Mouse (Mus musculus) midbrain, embryonic 15.5 days (tissue): Measurements from ENCODE around the gene Zfp366. TPM values are rescaled to one million over a fixed set of nuclear protein-coding genes. Genes with fewer than 3 reads are reported as not detected.
"Not testable (repeated sequence)": the region's sequence is repeated elsewhere in the genome, so short reads cannot be mapped to it uniquely, and the experiment has no call there.

ENCODE experiments used
- ATAC-seq: fragments of 200-750 bp; cut with Nextera tagmentation; replicated peaks from 2 replicates; pipeline ENCODE4 v1.8.0; 2017; ENCODE audit warnings: moderate TSS enrichment
- H3K27ac ChIP-seq: fragments of 300-500 bp; sonication (generic); 2 replicates; pipeline ENCODE4 v1.5.1; 2015; ENCODE audit warnings: mild to moderate bottlenecking, inconsistent platforms
- H3K27me3 ChIP-seq: fragments of 300-500 bp; sonication (generic); replicated peaks from 2 replicates; pipeline ENCODE4 v1.6.1; 2015; ENCODE audit warnings: inconsistent platforms
- H3K36me3 ChIP-seq: fragments of 300-500 bp; sonication (generic); replicated peaks from 2 replicates; pipeline ENCODE4 v1.6.1; 2015; ENCODE audit warnings: inconsistent platforms
- H3K4me1 ChIP-seq: fragments of 300-500 bp; sonication (generic); 2 replicates; pipeline ENCODE4 v1.6.1; 2015; ENCODE audit warnings: inconsistent platforms
- H3K4me2 ChIP-seq: fragments of 300-500 bp; sonication (generic); 2 replicates; pipeline ENCODE4 v1.6.1; 2015; ENCODE audit warnings: inconsistent platforms, mild to moderate bottlenecking, moderate library complexity
- H3K4me3 ChIP-seq: fragments of 300-500 bp; sonication (generic); 2 replicates; pipeline ENCODE4 v1.5.1; 2015; ENCODE audit warnings: mild to moderate bottlenecking, inconsistent platforms
- H3K9ac ChIP-seq: fragments of 300-500 bp; sonication (generic); 2 replicates; pipeline ENCODE4 v1.6.1; 2015; ENCODE audit warnings: mild to moderate bottlenecking, inconsistent platforms
- H3K9me3 ChIP-seq: fragments of 300-500 bp; sonication (generic); 2 replicates; pipeline ENCODE4 v1.6.1; 2016; ENCODE audit warnings: inconsistent platforms
- WGBS: fragments of 180-500 bp; shearing (Covaris S2); methylation state at CpG from one replicate; pipeline ENCODE4 v1.1.7; 2015; ENCODE audit warnings: mixed read lengths; 5-methylcytosine and 5-hydroxymethylcytosine counted together
- polyA plus RNA-seq: library from polyadenylated mRNA; unstranded; fragments of >200 nt; fragmentation: Nextera tagmentation; extraction: Ambion mirVana; gene quantifications from 2 replicates; pipeline ENCODE4 v1.2.1, GENCODE M21; 2015

The Zfp366 gene
- polyA plus RNA-seq, 1 experiment from 2014 or later: 0.81 TPM

- WGBS: 35% methylated on average over 10 of the region's 10 CpGs
- ATAC-seq: peak; percentile 11; the same call in 1 of the 2 replicates
- H3K36me3 ChIP-seq: no peaks in the 10 kb centered on the region
- H3K9me3 ChIP-seq: no peaks in the 10 kb centered on the region
- no peak overlapping the region for H3K4me2 ChIP-seq
- H3K4me3 ChIP-seq: no peak overlapping the region
- H3K27ac ChIP-seq: peak overlapping the region; percentile 48
- H3K27me3 ChIP-seq: no peaks in the 10 kb centered on the region
- no peak overlapping the region for H3K9ac ChIP-seq
- peaks cover 7% of the 10 kb centered on the region; the same call in 1 of the 2 replicates for H3K4me1 ChIP-seq
Observed at GRCm38 (mm10) chr13:99163521-99164359, 20.9 kb upstream of the Zfp366 start.

- no peak for ATAC-seq
- 52% methylated on average over 2 of the region's 2 CpGs for WGBS
Observed at GRCm38 (mm10) chr13:99164360-99164759, 20.3 kb upstream of the Zfp366 start.

GRCm38 (mm10) chr13:99169401-99169800, 15.2 kb upstream of the Zfp366 start:
- Histone ChIP-seq H3K27ac (no peak overlapping the region), H3K9me3 (no peaks in the 10 kb centered on the region), H3K4me1 (no peaks in the 10 kb centered on the region), H3K9ac (no peak overlapping the region), H3K4me2 (no peak overlapping the region), H3K4me3 (no peak overlapping the region), H3K27me3 (no peaks in the 10 kb centered on the region), H3K36me3 (no peaks in the 10 kb centered on the region)
- WGBS: 84% methylated on average over 6 of the region's 6 CpGs
- no peak for ATAC-seq

More at GRCm38 (mm10) chr13:99164360-99164759, 20.3 kb upstream of the Zfp366 start:
- H3K36me3 ChIP-seq: no peaks in the 10 kb centered on the region
- H3K27ac ChIP-seq: no peak overlapping the region
- H3K4me3 ChIP-seq: no peak overlapping the region
- no peak overlapping the region for H3K4me2 ChIP-seq
- no peak overlapping the region for H3K9ac ChIP-seq
- no peaks in the 10 kb centered on the region for H3K27me3 ChIP-seq
- peaks cover 7% of the 10 kb centered on the region; the same call in 1 of the 2 replicates for H3K4me1 ChIP-seq
- no peaks in the 10 kb centered on the region for H3K9me3 ChIP-seq

GRCm38 (mm10) chr13:99170337-99170736, 14.3 kb upstream of the Zfp366 start:
- no peak overlapping the region for H3K9ac ChIP-seq
- H3K4me2 ChIP-seq: no peak overlapping the region
- H3K27ac ChIP-seq: no peak overlapping the region
- H3K4me1 ChIP-seq: no peaks in the 10 kb centered on the region
- H3K4me3 ChIP-seq: no peak overlapping the region
- 53% methylated on average over 2 of the region's 2 CpGs for WGBS
- ATAC-seq: no peak
- no peaks in the 10 kb centered on the region for H3K9me3 ChIP-seq
- no peaks in the 10 kb centered on the region for H3K27me3 ChIP-seq
- no peaks in the 10 kb centered on the region for H3K36me3 ChIP-seq

- Histone ChIP-seq H3K27ac (no peak overlapping the region), H3K4me1 (no peaks in the 10 kb centered on the region), H3K27me3 (no peaks in the 10 kb centered on the region), H3K9ac (no peak overlapping the region), H3K9me3 (no peaks in the 10 kb centered on the region), H3K4me2 (no peak overlapping the region), H3K36me3 (no peaks in the 10 kb centered on the region), H3K4me3 (no peak overlapping the region)
- 30% methylated on average over 4 of the region's 4 CpGs for WGBS
- peak; percentile 50; the same call in 1 of the 2 replicates for ATAC-seq
Observed at GRCm38 (mm10) chr13:99173849-99174248, 10.8 kb upstream of the Zfp366 start.

- ATAC-seq, H3K9me3 ChIP-seq, H3K27me3 ChIP-seq, H3K36me3 ChIP-seq, H3K4me2 ChIP-seq, H3K4me3 ChIP-seq, H3K4me1 ChIP-seq, H3K27ac ChIP-seq, H3K9ac ChIP-seq: not testable (repeated sequence)
- 93% methylated on average over 3 of the region's 3 CpGs for WGBS
Observed at GRCm38 (mm10) chr13:99182828-99183227, 1.8 kb upstream of the Zfp366 start.

- Histone ChIP-seq H3K9ac (no peak overlapping the region), H3K36me3 (no peaks in the 10 kb centered on the region), H3K27me3 (no peaks in the 10 kb centered on the region), H3K27ac (no peak overlapping the region), H3K4me1 (peaks cover under 1% of the 10 kb centered on the region; the same call in 1 of the 2 replicates), H3K4me2 (no peak overlapping the region), H3K9me3 (no peaks in the 10 kb centered on the region), H3K4me3 (no peak overlapping the region)
- no peak for ATAC-seq
- 89% methylated on average over 3 of the region's 3 CpGs for WGBS
Observed at GRCm38 (mm10) chr13:99183257-99183895, 1.2 kb upstream of the Zfp366 start.

- Histone ChIP-seq H3K4me3 (0 out of 2 replicates have a peak overlapping the region, but pooled peaks have one; percentile 1), H3K4me1 (peaks cover 6% of the 10 kb centered on the region; the same call in 1 of the 2 replicates)
- ATAC-seq: no peak
Observed at GRCm38 (mm10) chr13:99185573-99185972, 950 bp downstream of the Zfp366 start.

GRCm38 (mm10) chr13:99186138-99186853, 1.7 kb downstream of the Zfp366 start:
- no peak overlapping the region for H3K27ac ChIP-seq
- no peaks in the 10 kb centered on the region for H3K27me3 ChIP-seq
- no peak for ATAC-seq
- H3K4me2 ChIP-seq: no peak overlapping the region
- no peak overlapping the region for H3K4me3 ChIP-seq
- no peaks in the 10 kb centered on the region for H3K36me3 ChIP-seq
- 93% methylated on average over 10 of the region's 10 CpGs for WGBS
- peaks cover 6% of the 10 kb centered on the region; the same call in 1 of the 2 replicates for H3K4me1 ChIP-seq
- H3K9me3 ChIP-seq: no peaks in the 10 kb centered on the region
- H3K9ac ChIP-seq: no peak overlapping the region

More at GRCm38 (mm10) chr13:99185573-99185972, 950 bp downstream of the Zfp366 start:
- H3K4me2 ChIP-seq: no peak overlapping the region
- WGBS: 85% methylated on average over 10 of the region's 10 CpGs
- no peaks in the 10 kb centered on the region for H3K9me3 ChIP-seq
- H3K27ac ChIP-seq: no peak overlapping the region
- H3K36me3 ChIP-seq: no peaks in the 10 kb centered on the region
- H3K27me3 ChIP-seq: no peaks in the 10 kb centered on the region
- no peak overlapping the region for H3K9ac ChIP-seq

- no peak overlapping the region for H3K4me3 ChIP-seq
- H3K4me1 ChIP-seq: peaks cover 6% of the 10 kb centered on the region; the same call in 1 of the 2 replicates
- H3K9me3 ChIP-seq: no peaks in the 10 kb centered on the region
- H3K4me2 ChIP-seq: no peak overlapping the region
- no peak overlapping the region for H3K9ac ChIP-seq
- H3K27ac ChIP-seq: no peak overlapping the region
- no peaks in the 10 kb centered on the region for H3K27me3 ChIP-seq
- WGBS: 89% methylated on average over 7 of the region's 7 CpGs
- ATAC-seq: no peak
- no peaks in the 10 kb centered on the region for H3K36me3 ChIP-seq
Observed at GRCm38 (mm10) chr13:99186859-99187258, 2.2 kb downstream of the Zfp366 start.

GRCm38 (mm10) chr13:99187456-99187855, 2.8 kb downstream of the Zfp366 start:
- Histone ChIP-seq H3K9ac (no peak overlapping the region), H3K36me3 (no peaks in the 10 kb centered on the region), H3K9me3 (no peaks in the 10 kb centered on the region), H3K4me2 (no peak overlapping the region), H3K4me1 (peaks cover 6% of the 10 kb centered on the region; the same call in 1 of the 2 replicates), H3K4me3 (no peak overlapping the region), H3K27me3 (no peaks in the 10 kb centered on the region), H3K27ac (no peak overlapping the region)
- ATAC-seq: no peak
- 90% methylated on average over 11 of the region's 11 CpGs for WGBS

- H3K9me3 ChIP-seq: no peaks in the 10 kb centered on the region
- H3K27ac ChIP-seq: no peak overlapping the region
- no peaks in the 10 kb centered on the region for H3K36me3 ChIP-seq
- no peak overlapping the region for H3K9ac ChIP-seq
- H3K4me2 ChIP-seq: no peak overlapping the region
- 49% methylated on average over 8 of the region's 8 CpGs for WGBS
- H3K4me1 ChIP-seq: peaks cover 6% of the 10 kb centered on the region; the same call in 1 of the 2 replicates
- no peak overlapping the region for H3K4me3 ChIP-seq
- no peaks in the 10 kb centered on the region for H3K27me3 ChIP-seq
- ATAC-seq: no peak
Observed at GRCm38 (mm10) chr13:99188625-99189024, 4.0 kb downstream of the Zfp366 start.
